Mouse (Mus musculus) T-helper 17 cell (primary cell): ENCODE results near the gene Chd5.

Experiments used
- in situ Hi-C, 2 experiments: fragments of 300-600 bp; cut with MboI, MseI; formaldehyde crosslinking; loops; 1 replicate in 1 of 2; 2 replicates in 1 of 2; pipeline ENCODE4 v1.15.1; 2025; ENCODE audit warnings: high pct_unique_total_duplicates in 2 of 2

Chd5 gene

GRCm38 (mm10) chr4:152315498-152316213 lies 22.8 kb upstream of the Chd5 start:
- in situ Hi-C loops: loop anchor here in 1 of 2 experiments (10.0 kb wide), 1 partner anchor 1649 kb away; no protein-coding TSS in a partner anchor

DNA sequence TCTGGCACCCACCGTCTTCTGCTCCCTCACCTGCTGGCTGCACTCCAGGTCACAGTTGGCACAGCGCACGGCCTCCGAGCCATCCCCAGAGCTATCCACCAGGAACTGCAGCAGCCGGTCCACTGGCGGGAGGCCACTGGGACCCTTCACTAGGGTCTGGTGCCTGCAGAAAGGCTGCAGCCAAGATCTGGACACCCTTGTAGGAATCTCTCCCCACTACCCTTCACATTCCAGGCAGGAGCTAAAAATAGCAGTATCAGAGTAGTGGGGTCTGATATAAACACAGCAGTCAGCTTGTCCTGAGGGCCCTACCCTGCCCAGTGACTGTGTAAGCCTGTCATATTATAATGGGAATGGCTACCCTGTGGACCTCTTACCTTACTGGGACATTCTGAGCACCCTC lies 20.8 kb upstream of the Chd5 start:
- in situ Hi-C loops: loop anchor here in 1 of 2 experiments (10.0 kb wide), 1 partner anchor 1647 kb away; no protein-coding TSS in a partner anchor

DNA sequence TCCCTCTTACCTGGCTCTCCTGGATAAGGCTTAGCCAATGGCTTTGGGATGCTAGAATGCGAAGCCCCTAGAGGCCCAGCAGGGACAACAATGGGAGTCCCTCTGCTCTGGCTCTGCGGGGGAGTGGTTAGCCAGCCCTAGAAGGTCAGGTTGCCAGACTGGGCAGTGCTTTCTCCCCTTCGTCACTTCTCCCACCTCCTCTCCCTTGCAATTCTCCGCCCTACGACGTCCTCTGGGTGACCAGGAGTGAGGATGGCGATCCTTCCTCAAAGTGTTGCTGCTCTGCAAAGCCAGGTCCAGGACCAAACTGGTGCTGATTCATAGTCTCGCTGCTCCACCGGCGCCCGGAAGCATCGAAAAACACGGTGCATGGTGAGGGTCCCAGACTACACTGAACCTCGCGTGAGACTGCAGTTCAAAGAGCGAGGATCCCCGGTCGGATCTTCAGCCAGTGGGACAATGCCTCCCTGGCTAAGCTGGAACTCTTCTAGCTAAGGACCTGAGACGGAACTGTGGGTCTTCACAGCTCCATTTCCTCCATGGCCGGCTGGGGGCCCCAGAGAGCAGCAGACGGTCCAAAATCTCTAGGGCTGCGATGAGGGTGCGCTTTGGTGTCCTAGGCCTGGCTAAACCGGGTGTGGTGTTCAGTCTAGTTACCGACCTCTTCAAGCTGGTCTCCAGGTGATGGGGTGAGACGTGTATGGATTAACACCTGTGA lies 19.8 kb upstream of the Chd5 start, which contains the start of gene Rnf207:
Gene Rnf207 (minus strand): TSS at position 477 of the 718 bp plus-strand sequence.
- in situ Hi-C loops: loop anchor here in 1 of 2 experiments (10.0 kb wide), 1 partner anchor 1646 kb away; no protein-coding TSS in a partner anchor

GRCm38 (mm10) chr4:152321464-152321863 lies 17.0 kb upstream of the Chd5 start:
- in situ Hi-C loops: no loop called here

DNA sequence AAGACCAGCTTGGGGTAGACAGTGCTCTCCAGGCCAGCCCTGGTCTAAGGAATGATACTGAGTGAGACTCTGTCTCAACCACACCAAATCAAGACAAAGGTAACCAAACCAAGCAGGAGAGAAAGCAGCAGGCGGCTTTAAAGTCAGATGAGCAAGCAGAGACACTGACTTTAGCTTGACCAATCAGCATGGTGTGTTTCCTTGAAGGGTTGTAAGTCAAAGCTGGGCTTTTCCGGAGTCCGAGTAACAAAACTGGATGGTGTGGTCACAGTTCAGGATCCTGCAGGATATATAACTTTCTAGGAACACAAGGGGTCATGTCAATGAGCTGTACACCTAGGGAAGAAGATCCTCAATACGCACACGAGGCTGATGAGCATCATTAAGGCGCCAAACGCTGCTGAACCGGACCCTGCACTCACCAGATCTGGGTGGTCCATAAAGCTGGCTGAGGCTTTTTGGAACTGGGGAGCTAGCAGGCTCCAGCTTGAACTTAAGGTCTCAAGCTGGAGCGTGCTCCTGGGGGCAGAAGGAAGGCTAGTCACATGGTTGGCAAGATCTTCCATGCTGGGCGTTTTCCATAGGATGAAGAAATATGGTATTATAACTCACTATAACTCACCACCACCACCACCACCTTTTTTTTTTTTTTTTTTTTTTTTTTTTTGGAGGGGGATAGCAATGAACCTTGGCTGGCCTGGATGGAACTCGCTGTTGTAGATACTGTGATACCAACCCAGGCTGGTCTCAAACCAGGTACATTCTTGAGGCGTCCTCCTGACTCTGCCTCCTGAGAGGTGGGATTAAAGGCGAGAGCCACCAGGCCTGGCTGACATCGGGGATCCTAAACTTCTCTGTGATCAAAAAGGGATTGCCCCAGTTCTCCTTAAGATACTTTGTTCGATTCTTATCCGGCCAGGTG lies 13.5 kb upstream of the Chd5 start:
- in situ Hi-C loops: no loop called here

DNA sequence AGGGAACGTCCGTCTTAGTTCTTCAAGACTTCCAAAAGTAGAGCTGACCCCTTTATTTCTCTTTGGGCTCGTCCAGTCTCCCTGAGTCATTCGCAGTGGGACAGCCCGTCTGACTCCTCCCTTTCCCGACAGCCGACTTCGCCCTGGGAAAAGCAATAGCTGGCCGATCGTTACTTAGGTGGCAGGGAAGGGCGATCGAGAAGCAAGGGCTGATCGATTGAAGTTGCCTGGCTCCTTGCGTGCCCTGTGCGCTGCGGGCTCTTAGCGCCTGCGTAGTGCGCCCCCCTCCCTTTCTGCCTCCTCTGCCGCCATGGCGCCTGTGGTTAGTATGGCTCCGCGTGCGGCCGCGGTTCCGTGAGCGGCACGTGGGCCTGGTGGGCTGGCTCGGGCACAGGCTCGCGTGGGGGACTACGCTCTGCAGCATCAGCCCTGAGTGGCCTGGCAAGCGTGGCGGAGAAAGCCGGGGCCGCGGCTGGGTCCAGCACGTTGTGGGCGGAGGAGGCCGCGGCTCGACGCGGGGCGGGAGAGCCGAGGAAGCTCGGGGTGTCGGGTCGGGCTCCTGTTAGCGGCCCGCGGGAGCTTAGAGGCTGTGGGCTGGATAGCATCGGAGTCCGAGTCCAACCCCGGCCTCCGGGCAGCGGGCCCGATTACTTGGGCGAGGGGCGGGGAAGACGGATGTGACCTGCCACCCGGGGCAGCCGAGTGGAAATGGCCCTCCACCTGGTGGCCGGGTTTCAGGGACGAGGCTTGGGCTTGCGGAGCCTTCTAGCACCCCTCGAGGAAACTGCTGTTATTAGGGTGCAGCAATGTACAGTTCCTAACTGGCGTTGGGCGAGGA lies 12.7 kb upstream of the Chd5 start, which contains the start of gene Rpl22:
Gene Rpl22 (plus strand): TSS at position 169 of the 838 bp plus-strand sequence.
- in situ Hi-C loops: no loop called here

GRCm38 (mm10) chr4:152326543-152326942 lies 11.9 kb upstream of the Chd5 start:
- in situ Hi-C loops: no loop called here

DNA sequence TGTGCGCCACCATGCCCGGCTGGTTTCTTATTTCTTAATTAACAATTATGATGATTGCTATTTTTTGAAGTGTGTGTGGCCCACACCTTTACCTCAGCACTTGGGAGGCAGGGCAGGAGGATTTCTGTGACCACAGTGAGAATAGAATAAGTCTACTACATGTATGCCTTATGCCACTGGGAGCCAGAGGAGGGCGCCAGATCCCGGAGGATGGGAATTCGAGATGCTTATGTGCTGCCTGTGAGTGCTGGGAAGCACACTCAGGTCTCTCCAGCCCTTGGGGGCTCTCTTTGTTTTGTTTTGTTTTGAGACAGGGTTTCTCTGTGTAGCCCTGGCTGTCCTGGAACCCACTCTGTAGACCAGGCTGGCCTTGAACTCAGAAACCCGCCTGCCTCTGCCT lies 9.8 kb upstream of the Chd5 start:
- in situ Hi-C loops: no loop called here

DNA sequence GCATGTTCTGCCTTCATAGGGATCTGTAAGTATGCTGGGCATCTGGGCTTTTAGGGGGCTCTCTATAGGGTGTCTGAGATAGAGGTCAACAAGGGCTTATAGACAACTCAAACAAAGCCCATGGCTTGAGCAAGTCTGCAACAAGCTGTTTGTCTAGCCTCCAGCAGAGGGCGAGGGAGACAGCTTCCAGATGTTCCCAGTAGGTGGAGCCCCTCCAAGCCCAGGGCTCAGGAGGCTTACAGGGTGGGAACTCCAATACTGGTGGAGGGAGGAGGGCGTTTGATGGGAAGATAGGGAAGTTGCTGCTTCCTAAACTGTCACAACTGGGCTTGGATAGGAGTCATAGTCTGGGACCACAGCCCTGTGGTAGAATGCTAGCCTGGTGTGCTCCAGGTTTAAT lies 5.5 kb upstream of the Chd5 start:
- in situ Hi-C loops: loop anchor here in 1 of 2 experiments (5.0 kb wide), 1 partner anchor 99 kb away; no protein-coding TSS in a partner anchor

- in situ Hi-C loops: loop anchor here in 1 of 2 experiments (5.0 kb wide), 1 partner anchor 99 kb away; no protein-coding TSS in a partner anchor
These were observed 4.9 kb upstream of the Chd5 start for GRCm38 (mm10) chr4:152333587-152333986.

DNA sequence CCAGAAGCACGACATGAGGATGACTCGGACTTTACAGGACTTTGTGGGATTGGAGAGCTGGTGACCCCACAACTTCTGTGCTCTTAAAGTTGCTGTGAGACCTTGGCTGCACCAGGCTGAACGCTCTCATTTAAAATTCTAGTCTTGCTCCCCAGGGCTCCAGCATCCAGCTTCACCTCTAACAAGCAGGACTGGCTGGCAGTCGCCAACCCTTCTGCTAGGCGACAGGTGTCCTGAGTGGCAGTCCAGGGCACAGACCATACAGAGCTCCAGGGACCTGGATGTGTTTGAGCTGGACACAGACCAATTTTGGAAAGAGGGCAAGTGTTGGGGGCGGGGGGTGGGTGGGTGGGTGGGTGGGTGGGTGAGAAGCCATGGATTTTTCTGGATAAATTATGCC lies 679 bp upstream of the Chd5 start:
- in situ Hi-C loops: no loop called here

- in situ Hi-C loops: no loop called here
These were observed 891 bp downstream of the Chd5 start for GRCm38 (mm10) chr4:152339293-152339790.

- in situ Hi-C loops: loop anchor here in 1 of 2 experiments (10.0 kb wide), 1 partner anchor 1936 kb away; no protein-coding TSS in a partner anchor
These were observed 2.3 kb downstream of the Chd5 start for GRCm38 (mm10) chr4:152340584-152341284.

GRCm38 (mm10) chr4:152343296-152343695 lies 4.8 kb downstream of the Chd5 start:
- in situ Hi-C loops: loop anchor here in 1 of 2 experiments (10.0 kb wide), 1 partner anchor 1938 kb away; no protein-coding TSS in a partner anchor

DNA sequence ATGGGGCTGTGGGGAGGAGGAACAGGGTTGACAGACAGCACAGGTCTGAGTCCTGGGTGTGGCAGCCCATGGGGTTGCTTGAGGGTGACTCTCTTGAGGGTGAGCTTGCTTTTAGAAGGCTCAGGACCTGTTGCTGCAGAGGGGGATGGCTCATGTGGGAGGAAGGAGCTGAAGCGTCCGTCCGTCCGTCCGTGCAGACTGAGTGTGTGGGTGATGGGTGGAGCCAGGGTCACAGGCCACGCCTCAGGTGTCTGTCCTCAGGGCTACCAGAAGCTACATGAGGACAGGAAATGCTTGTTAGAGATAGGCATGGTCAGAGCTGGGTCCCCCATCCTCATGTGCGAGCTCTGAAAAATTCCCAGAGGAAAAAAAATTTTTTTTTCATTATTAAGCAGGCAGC lies 6.2 kb downstream of the Chd5 start:
- in situ Hi-C loops: loop anchor here in 1 of 2 experiments (10.0 kb wide), 1 partner anchor 1940 kb away; no protein-coding TSS in a partner anchor

GRCm38 (mm10) chr4:152345120-152345889 lies 6.9 kb downstream of the Chd5 start:
- in situ Hi-C loops: loop anchor here in 1 of 2 experiments (10.0 kb wide), 1 partner anchor 1941 kb away; no protein-coding TSS in a partner anchor

DNA sequence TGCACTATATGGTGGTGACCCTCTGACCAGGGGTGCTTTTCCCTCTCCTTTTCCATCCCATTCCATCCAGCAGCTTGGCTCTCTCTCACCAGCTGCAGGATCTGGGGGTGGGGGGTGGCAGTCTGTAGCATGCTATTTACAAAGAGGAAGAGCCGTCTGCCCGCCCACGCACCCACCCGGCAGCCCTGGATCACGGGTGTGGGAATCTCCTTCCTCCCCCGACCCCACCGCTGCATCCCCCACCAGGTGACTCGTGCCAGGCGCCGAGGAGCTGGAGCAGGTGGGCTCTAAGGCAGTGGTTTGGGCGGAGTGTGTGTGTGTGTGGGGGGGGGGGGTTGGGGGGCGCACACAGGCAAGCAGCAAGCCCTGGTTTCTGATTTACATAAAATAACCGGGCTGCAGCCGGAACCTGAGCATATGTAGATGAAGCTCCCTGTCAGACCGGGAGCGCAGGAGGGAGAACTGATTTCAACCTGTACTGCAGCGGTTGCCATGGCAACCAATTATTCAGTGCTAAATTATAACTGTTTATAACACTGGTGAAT lies 11.5 kb downstream of the Chd5 start:
- in situ Hi-C loops: loop anchor here in 1 of 2 experiments (10.0 kb wide), 1 partner anchor 1945 kb away; no protein-coding TSS in a partner anchor
